Mouse (Mus musculus): ENCODE measurements around the gene Abr.

GRCm38 (mm10) chr11:76399587-76400330, 222.4 kb downstream of the Abr start:
- no peak for TF ChIP-seq FLI1 (IDR thresholded peaks at IDR 0.05; ENCODE audit: low read length)
- no peak for TF ChIP-seq GATA1 (IDR thresholded peaks at IDR 0.05; ENCODE audit: borderline replicate concordance, low read length)

All from megakaryocyte, embryonic 14.5 days (primary cell).